Mouse (Mus musculus): ENCODE results near the gene Coa3.

Coa3 gene

GRCm38 (mm10) chr11:101248258-101248994, 30.5 kb downstream of the Coa3 start:
- peak; percentile 52 for DNase-seq

DNA sequence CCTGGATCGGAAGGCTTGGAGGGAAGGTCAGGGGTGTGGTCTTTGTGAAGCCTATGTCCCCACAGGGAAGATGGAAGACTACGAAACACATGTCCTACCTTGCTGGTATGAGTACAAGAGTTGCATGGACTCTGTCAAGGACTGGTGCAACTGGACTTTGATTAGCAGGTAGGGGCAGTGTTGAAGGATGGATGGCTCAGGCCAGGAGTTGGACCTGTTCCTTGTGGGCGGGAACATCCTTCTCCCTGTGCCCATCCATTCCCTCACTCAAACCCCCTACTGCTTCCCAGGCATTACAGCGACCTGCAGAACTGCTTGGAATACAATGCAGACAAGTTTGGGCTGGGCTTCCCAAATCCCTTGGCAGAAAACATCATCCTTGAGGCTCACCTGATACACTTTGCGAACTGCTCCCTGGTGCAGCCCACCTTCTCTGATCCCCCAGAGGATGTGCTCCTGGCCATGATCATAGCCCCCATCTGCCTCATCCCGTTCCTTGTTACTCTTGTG, 31.3 kb downstream of the Coa3 start:
- no peak for DNase-seq

DNA sequence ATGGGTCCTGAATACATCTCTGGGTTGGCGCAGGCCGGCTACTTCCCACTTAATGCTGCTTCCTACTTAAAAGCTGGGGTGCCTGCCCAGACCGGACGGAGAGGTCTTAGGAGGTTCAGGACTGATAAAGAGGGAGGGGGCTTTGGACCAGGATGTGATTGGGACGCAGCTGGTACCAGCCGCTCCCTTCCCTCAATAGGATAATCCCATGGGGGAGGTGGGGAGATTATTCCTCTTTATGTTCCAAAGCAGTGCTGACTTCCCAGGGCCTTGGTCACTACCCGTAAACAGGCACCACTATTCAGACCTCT, 32.3 kb downstream of the Coa3 start:
- no peak for DNase-seq

- no peak for DNase-seq
These were observed 32.8 kb downstream of the Coa3 start, which contains the start of gene Ramp2 for GRCm38 (mm10) chr11:101245855-101246701. Gene Ramp2 (plus strand): TSS chr11:101246028.

DNA sequence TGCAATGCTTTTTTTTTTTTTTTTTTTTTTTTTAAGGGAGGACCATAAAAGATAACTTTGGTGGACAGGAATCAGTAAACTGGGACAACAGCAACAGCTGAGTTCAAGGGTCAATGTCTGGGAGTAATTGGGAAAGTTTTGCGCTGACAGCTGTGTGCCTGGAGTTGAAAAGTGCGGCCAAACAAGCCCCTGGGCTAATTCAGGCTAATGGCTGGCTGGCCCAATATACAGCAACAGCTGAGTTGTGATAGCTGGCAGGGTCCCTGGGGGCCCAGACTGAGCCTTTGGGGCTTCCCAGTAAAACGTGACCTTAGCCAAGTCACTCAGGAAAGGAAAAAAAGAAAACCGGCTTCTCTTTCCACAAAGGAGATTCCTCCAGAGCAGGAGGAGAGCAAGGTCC, 33.8 kb downstream of the Coa3 start:
- DNase-seq = no peak

DNA sequence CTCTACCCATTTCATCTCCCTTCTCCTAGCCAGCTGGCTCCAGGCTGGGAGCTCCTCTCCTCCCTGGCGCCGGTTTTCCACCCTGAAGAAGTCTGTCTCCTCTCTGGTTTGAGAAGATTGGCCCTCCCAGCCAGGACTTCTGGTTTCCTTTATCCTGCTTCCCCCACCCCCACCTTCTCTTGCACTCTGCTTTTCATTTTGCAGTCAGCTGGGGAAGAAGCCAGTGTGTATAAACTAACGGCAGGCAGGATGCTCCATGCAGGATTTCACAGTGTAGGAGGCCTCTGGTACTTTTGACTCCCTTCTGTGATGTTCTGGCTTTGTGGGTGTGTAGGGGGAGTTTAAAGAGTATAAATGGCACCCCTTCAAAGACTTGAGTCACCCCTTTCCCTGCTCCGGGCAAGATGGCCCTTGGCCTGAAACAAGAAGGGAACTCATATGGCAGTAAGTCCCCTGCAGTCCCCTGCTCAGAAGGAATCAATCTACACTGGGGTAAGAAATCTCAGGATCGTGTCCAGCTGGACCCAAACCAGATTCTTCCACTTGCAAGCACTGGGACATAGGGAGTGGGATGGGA, 40.8 kb downstream of the Coa3 start:
- DNase-seq = no peak

DNA sequence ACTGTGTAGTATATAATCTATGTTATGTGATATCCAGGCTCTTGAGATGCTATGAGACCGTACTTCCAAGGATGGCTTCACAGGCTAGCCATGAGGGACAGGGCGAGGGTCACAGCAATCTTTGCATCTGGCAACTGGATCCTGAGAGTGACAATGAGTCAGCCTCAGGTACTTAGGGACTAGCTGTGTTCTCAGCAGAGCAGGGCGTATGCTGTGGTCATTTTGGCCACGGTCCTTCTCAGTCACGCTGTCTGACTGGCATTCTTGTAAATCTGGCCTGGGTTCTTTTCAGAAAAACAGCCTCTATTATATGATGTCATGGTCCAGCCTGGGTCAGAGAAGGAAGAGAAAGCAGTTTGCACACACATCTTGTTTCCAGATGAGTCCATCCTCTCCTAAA, 42.1 kb downstream of the Coa3 start:
- DNase-seq = no peak

DNA sequence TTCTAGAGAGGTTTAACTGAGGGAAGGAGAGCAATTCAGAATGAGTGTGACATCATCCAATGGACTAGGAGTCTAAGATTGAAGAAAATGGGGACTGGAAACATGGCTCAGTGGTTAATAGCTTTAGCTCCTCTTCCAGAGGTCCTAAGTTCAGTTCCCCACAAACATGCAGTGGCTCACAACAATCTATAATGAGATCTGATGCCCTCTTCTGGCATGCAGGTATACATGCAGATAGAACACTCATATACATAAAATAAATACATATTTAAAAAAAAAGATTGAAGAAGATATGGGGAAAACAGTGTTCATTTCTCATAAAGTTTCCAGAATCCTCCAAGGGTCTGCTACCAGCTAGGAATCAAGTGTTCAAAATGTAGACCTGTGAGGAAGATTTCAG, 43.5 kb downstream of the Coa3 start:
- no peak for DNase-seq

GRCm38 (mm10) chr11:101234124-101234523, 44.8 kb downstream of the Coa3 start:
- DNase-seq = no peak

DNA sequence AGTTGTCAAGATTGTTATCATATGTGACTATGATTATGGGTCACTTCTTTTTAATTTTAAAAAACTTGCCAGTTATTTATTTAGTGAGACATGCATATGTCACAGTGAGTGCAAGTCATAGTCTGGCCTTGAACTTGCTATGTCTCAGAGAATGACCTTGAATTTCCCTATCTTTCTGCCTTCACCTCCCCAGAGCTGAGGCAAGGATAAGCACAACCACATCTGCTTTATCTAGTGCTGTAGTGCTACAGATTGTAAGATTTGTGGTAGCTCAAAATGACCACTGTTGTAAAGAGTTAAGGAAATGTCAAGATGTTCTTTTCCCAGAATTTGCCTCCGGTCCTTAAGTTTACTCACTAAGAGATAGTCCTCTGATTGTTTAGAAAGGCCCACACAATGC, 45.7 kb downstream of the Coa3 start:
- no peak for DNase-seq

DNA sequence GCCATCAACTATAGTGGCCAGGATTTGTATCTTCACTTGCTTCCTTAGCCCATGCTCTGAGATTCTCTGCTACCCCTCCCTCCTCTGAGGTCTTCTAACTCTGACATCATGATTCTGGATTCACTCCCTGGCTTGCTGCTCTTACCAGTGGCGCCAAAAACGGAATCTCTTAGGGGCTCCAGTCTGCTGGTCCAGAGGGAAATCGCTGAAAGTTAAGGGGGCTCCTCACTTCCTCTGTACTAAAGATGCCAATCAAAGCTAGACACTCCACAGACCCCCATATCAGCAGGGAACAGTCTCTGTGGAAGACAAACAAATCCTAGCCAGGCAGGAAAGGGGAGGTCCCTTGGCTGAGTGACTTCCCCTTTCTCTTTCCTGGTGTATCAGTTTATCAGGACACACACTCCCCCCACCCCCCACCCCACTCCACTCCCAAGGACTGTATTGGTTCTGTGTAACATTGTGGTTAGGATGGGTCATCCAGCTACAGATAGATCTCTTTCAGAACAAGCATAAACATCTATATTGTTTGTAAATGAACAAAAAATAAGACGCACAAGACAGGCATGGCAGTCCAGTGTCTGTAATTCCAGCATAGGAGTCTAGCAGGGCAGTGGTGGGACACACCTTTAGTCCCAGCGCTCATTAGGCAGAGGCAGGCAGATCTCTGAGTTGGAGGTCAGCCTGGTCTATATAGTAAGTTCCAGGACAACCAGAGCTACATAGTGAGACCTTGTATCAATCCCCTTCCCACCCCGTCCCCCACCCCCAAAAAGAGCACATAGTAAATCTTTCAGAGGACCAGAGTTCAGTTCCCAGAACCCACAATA, 46.7 kb downstream of the Coa3 start:
- no peak for DNase-seq

DNA sequence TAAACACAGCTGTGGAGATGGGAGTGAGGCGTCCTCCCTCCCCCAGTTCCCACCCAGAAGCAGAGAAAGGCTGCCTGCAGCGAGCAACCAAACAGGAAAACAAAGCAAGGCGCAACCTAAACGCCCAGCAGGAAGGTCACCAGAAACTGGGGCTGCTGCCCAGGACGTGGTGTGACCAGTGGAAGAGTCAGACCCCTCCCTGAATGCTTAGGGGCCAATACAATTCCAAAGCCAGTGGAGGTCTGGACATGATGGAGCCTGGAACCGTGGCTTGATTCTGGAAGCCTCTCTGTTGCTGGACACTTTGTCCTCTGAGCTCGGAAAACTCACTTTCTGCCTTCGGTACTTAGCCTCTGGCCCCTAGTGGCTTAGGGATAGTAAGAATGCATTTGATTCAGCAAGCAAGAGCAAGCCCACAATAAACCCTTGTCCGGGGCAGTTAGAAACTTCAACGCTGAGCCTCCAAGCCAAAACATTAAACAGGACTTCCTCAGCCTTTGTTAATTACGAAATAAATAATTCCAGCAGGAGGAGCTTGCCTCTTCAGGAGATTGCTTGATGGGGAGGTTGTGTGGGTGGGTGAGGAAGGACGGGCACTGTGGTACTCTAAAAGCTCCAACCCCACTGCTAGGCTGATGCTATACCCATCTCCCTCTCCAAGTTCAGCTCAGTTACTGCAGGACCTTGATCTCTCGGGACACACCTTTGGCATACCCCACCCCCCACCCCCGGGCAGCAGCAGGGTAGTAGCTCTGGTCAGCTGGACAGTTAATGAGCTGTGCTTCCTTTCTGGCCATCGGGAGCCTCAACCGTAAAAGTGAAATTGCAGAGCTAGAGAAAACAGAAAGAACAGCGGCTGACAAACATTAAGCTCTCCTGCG, 47.7 kb downstream of the Coa3 start:
- no peak for DNase-seq

- no peak for DNase-seq
These were observed 48.4 kb downstream of the Coa3 start for GRCm38 (mm10) chr11:101230526-101230925.

GRCm38 (mm10) chr11:101230061-101230511, 48.8 kb downstream of the Coa3 start:
- no peak for DNase-seq

DNA sequence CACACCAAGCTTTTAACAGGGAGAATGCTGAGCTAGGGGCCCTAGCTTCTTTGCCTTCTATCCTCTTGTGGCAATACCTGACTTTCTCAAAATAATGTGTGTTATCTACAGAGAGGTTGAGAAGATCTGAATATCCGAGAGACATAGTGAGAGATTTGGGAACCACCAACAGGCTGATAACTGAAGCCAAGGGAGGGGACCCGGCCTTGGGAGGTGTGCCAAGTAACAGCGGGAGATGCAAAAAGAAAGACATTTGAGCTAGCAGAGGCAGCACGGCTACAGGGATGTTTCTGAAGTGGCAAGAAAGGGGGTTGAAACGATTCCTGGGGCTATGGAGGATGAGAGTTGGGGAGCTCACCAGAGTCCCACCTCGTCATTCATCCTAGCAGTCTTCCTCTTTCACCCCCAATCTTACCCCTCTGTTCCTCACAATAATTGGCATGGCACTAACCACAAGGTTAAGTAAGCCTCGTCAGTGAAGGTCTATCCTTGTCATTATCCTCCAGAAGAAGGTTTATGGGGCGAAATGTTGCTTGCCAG, 49.5 kb downstream of the Coa3 start:
- DNase-seq = no peak

Measured in cerebellum, adult 9-11 months (tissue).